Mouse (Mus musculus) olfactory bulb, adult 2 months (tissue): ENCODE data around the gene Szt2.

Source experiments
- CTCF ChIP-seq: fragments of 200-500 bp; IDR thresholded peaks from 2 replicates; pipeline ENCODE4 v1.5.1; 2012; ENCODE audit warnings: low read depth, mild to moderate bottlenecking, low read length, moderate library complexity; ENCODE audit not compliant: insufficient read depth
- POLR2A ChIP-seq: fragments of 200-500 bp; IDR thresholded peaks from 2 replicates; pipeline ENCODE4 v1.6.1; 2012; ENCODE audit warnings: mild to moderate bottlenecking, low read depth, low read length, moderate library complexity; ENCODE audit not compliant: insufficient read depth

GRCm38 (mm10) chr4:118326476-118326875 is 82.6 kb downstream of the Szt2 start:
- TF ChIP-seq CTCF, result no peak
- no peak for TF ChIP-seq POLR2A
